ENCODE assay signal across 15 mouse cellular contexts in the genomic region with DNA sequence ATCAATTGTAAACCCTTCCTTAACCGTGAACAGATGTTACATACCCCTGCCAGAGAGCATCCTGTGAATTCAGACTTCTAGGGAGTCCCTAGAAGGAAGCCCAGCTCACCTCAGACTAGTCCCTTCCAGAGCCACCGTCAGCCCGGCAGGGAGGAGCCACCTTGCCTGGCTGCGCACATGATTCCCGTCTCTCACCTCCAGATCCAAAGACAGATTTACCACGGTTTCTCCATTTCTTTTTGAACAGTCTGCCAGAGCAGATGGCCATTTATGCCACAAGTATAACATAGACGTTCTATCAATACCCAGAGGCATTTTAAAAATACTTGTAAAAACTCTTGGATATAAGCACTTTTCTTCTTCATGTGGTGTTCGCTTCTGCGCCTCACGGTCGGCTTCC. TPM values are rescaled to one million over a fixed set of nuclear protein-coding genes. Genes with fewer than 3 reads are reported as not detected.
DNase-seq lines count a peak whose midpoint lies in the region; TF ChIP-seq lines count a peak whose summit lies in the region.
"Had no signal": no experiment of that assay in that cellular context is flagged by ENCODE, and none has a peak within 500 bp of the region (broad histone marks: within the 10 kb centered on the region; RNA-seq: fewer than 3 reads in every experiment).

No protein-coding gene starts in this region.

- peaks cover 25% of the 10 kb centered on the region for H3K4me1 ChIP-seq in midbrain, embryonic 10.5 days
- no peaks in the 10 kb centered on the region for H3K4me1 ChIP-seq in lung, adult 2 months (ENCODE audit: control insufficient read depth, insufficient read depth, low read length)
- H3K4me1 ChIP-seq: liver, embryonic 12.5 days; lung, embryonic 15.5 days had no signal

- H3K27ac ChIP-seq in midbrain, embryonic 10.5 days (replicated peaks), result no peak overlapping the region
- H3K27ac ChIP-seq: embryonic facial prominence, embryonic 10.5 days; gastrocnemius, adult 2 months; liver, embryonic 12.5 days; lung, embryonic 15.5 days had no signal

- DNase-seq in frontal cortex, adult 2 months (ENCODE audit: extremely low spot score in 1 of 2, low spot score in 1 of 2), result peak; percentile 7 to 47
- no peak for DNase-seq in frontal cortex, postnatal 25 days (ENCODE audit: low spot score in 2 of 2)
- DNase-seq in brain, adult 2 months (ENCODE audit: low read depth, low spot score), result peak; percentile 68
- DNase-seq in brain, embryonic 18.5 days (ENCODE audit: low read depth, low spot score), result peak; percentile 58
- peak; percentile 17 for DNase-seq in right cerebral cortex, adult 18-20 months
- no peak for DNase-seq in midbrain, embryonic 10.5 days (ENCODE audit: low spot score)
- DNase-seq in lung, adult 2 months, result no peak
- no peak for DNase-seq in thymus, postnatal 14 days
- DNase-seq: gastrocnemius, adult 2 months; kidney, adult 18-20 months; kidney, postnatal 36 days; thymus, postnatal 4 days had no signal

- 87% methylated on average over 11 of the region's 11 CpGs for WGBS in midbrain, embryonic 10.5 days
- 82% methylated on average over 11 of the region's 11 CpGs for WGBS in lung, adult 2 months

- H3K36me3 ChIP-seq in midbrain, embryonic 10.5 days, result no peaks in the 10 kb centered on the region
- H3K36me3 ChIP-seq: embryonic facial prominence, embryonic 10.5 days; liver, embryonic 12.5 days; lung, embryonic 15.5 days had no signal

- H3K9me3 ChIP-seq in midbrain, embryonic 10.5 days (replicated peaks), result no peaks in the 10 kb centered on the region
- H3K9me3 ChIP-seq: embryonic facial prominence, embryonic 10.5 days; liver, embryonic 12.5 days; lung, embryonic 15.5 days had no signal

- TF ChIP-seq POLR2A in lung, adult 2 months (IDR thresholded peaks at IDR 0.05; ENCODE audit: borderline replicate concordance, extremely low read depth, low read depth, low read length), result no peak

- H3K27me3 ChIP-seq in midbrain, embryonic 10.5 days (ENCODE audit: low read depth, poor library complexity, severe bottlenecking), result no peaks in the 10 kb centered on the region
- H3K27me3 ChIP-seq: liver, embryonic 12.5 days; lung, embryonic 15.5 days had no signal

- no peak for TF ChIP-seq CTCF in lung, adult 2 months (IDR thresholded peaks at IDR 0.05; ENCODE audit: insufficient read depth, low read length)

- H3K4me3 ChIP-seq in midbrain, embryonic 10.5 days, result no peak overlapping the region
- H3K4me3 ChIP-seq in lung, adult 2 months (replicated peaks; ENCODE audit: extremely low read depth, low read depth, low read length), result no peak overlapping the region
- H3K4me3 ChIP-seq: embryonic facial prominence, embryonic 10.5 days; gastrocnemius, adult 2 months; liver, embryonic 12.5 days; lung, embryonic 15.5 days had no signal

RNA-seq across cellular contexts. Expression of a gene that starts 46.3 kb away (rescaled TPM):
- 1.2 TPM in 2 replicates for polyA plus RNA-seq in frontal cortex, adult 2 months (2012; rRNA removed)
- polyA plus RNA-seq in midbrain, embryonic 10.5 days (2016; fragmentation: Nextera tagmentation; extraction: Ambion mirVana), result 1.1 and 1.3 TPM in 2 replicates
- polyA plus RNA-seq in lung, adult 2 months (2012; rRNA removed), result 1.5 and 2.1 TPM in 2 replicates

Comparison
In these comparisons a context has a peak if more than half of its experiments do, and no peak if none do; other contexts are left out.
1. DNase-seq: peak in frontal cortex, adult 2 months (2 of 2), brain, adult 2 months (single experiment), brain, embryonic 18.5 days (single experiment) and right cerebral cortex, adult 18-20 months (single experiment); none in frontal cortex, postnatal 25 days (0 of 2), midbrain, embryonic 10.5 days (single experiment), lung, adult 2 months (single experiment) and thymus, postnatal 14 days (single experiment).